Mouse (Mus musculus): ENCODE results near the gene Xrcc6.

Xrcc6 gene

DNA sequence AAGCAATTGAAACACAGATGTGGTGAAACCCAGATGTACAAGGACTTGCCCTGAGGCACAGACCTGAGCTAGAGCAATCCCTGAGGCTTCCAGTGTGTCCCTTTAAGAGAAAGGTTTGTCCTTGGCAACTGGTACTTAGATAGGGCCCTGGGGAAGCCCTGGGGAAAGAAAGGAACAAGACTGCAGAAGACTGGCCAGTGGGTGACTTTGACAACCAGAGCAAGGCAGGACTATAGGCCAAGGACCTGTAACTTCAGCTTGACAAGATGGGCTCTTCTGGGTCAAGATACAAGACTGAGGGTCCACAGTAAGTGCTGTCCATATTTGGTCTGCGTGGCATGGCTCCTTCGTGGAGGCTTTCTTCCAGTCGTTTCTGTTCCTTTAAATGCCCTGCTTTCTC is at the start of gene Xrcc6:
TSS of gene Xrcc6 (plus strand) at position 190 of the 400 bp plus-strand sequence.
- ChIA-PET CTCF (interaction anchor here (0.5 to 4.0 kb wide), 7 partner anchors 27 to 479 kb away, joined by 3 to 15 read pairs (median 5); partner anchors contain the start of gene Pmm1 (in 3 of the 4)), POLR2A (interaction anchor here in 2 of 4 experiments (0.5 to 2.0 kb wide), 8 partner anchors 9 to 31 kb away, joined by 3 to 11 read pairs (median 4); partner anchors contain the start of gene Pmm1 (in 1 of the 2))

DNA sequence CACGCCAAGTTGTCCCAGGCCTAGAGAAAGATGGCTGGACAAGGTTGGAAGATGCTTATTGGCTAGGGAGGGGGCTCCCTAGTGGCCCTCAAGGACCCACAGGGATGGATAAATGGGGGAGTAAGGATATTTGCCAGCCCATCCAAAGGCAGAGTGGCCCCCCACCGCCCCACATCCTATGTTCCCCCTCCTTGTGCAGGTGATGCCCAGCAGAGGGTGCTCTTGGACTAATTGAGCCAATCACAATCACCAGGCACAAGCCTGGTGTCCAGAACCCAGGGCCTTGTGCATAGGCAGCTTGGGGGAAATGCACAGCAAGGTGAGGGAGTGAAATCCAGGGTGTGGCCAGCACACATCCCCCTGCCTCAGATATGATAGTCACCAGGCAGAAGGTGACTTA is 49.4 kb upstream of the Xrcc6 start:
- ChIA-PET CTCF (interaction anchor here (0.6 to 3.3 kb wide), 36 partner anchors 8 to 333 kb away, joined by 3 to 16 read pairs (median 4); partner anchors contain the start of genes Pmm1 (in 2 of the 4) and Polr3h (in 1 of the 4)), POLR2A (interaction anchor here in 3 of 4 experiments (0.6 to 4.9 kb wide), 20 partner anchors 10 to 308 kb away, joined by 3 to 41 read pairs (median 4); partner anchors contain the start of genes Pmm1 (in 3 of the 3) and Polr3h (in 1 of the 3))

DNA sequence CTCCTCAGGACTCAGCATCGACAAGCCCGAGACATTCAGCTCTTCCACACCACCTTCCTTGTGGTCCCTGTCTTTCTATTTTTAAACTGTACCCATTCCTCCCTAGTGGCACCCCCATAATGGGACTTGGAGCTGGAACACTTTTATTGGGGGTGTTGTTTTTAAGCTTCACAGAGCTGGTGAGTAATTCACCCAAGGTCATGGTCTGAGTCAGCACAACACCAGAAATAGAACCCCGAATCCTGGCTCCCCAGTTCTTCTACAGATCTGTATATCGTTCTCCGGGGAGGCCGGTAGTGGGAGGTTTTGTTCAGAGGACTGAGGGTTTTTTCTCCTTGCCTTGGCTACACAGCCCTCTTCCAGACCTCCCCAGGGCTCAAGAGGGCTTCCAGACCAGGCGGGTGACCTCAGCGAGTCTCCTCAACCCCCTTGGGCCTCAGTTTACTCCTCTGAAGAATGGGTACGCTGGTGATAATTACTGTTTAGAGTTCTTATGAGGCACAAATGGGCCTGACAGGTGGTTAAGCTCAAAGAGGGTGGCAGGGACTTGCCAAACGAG is 48.4 kb upstream of the Xrcc6 start:
- ChIA-PET POLR2A (interaction anchor here in 3 of 4 experiments (0.8 to 4.9 kb wide), 15 partner anchors 9 to 245 kb away, joined by 3 to 41 read pairs (median 4); partner anchors contain the start of gene Pmm1 (in 3 of the 3)), CTCF (interaction anchor here (0.5 to 3.3 kb wide), 20 partner anchors 9 to 684 kb away, joined by 3 to 16 read pairs (median 4); partner anchors contain the start of gene Pmm1 (in 2 of the 4))

DNA sequence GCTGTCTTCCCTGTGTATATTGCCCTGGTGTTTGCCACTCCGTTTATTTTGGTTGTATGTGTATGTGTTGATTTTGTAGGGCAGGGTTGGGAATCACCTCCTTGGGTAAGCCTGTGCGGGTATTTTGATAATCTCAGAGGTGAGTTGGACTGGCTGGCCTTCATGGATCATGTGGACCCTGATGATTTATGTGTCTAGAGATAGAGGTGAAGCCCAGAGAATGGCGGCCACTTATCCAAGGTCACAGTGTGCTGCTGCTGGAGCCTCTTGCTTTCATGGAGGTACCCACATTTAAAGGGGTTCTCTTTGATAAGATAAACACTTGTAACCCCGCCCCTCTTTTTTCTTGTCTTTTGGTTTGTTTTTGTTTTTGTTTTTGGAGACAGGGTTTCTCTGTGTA is 47.9 kb upstream of the Xrcc6 start:
- ChIA-PET CTCF (interaction anchor here in 1 of 4 experiments (2.1 to 3.3 kb wide), 2 partner anchors 20 to 35 kb away, joined by 5 to 16 read pairs; partner anchors contain the start of gene Pmm1), POLR2A (interaction anchor here in 1 of 4 experiments (0.8 to 4.9 kb wide), 5 partner anchors 9 to 55 kb away, joined by 3 to 41 read pairs (median 6); partner anchors contain the start of gene Pmm1)

DNA sequence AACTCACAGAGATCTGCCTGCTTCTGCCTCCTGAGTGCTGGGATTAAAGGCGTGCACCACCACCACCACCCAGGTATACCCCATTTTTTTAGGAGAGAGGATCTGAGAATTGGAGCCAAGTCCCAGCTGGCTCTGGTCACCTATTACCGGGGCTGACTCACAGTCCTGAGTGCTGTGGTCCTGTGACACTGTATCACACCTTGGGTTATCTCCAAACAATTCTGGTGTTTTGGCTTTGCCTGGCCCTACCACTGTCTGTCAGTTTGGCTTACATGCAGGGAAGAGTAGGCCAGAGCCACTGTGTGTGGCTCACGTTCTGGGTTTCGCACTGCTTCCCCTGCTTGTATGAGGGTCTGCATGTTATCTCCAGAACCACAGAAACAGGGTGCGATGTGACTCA is 47.4 kb upstream of the Xrcc6 start:
- CTCF ChIA-PET = interaction anchor here in 2 of 4 experiments (1.3 to 1.7 kb wide), 3 partner anchors 14 to 92 kb away, joined by 3 to 7 read pairs (median 3); partner anchors contain the start of gene Polr3h (in 1 of the 2)
- POLR2A ChIA-PET = interaction anchor here in 2 of 4 experiments (1.1 to 2.6 kb wide), 6 partner anchors 9 to 76 kb away, joined by 3 to 7 read pairs (median 4); partner anchors contain the start of genes Aco2 (in 1 of the 2), Phf5a (in 1 of the 2) and Polr3h (in 1 of the 2)

DNA sequence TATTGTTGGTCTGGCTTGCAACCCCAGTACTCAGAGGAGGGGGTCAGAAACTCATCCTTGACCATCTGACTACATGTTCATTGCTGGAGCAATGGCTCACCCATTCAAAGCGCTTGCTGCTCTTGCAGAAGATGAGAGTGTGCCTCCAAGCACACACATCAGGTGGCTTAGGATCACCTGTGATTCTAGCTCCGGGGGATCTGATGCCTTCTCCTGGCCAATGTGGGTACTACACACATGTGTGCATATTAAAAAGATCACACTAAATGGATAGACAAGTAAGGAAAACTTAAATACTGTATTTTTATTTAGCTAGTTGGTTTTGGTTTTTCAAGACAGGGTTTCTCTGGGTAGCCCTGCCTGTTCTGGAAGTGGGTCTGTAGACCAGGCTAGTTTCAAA is 46.6 kb upstream of the Xrcc6 start:
- CTCF ChIA-PET = interaction anchor here (0.5 to 2.0 kb wide), 13 partner anchors 13 to 1094 kb away, joined by 3 to 7 read pairs (median 4); partner anchors contain the start of genes Pmm1 (in 1 of the 4) and Polr3h (in 1 of the 4)
- POLR2A ChIA-PET = interaction anchor here in 3 of 4 experiments (0.6 to 2.6 kb wide), 17 partner anchors 8 to 997 kb away, joined by 3 to 7 read pairs (median 4); partner anchors contain the start of genes 1700029P11Rik (in 1 of the 3), Aco2 (in 1 of the 3), Phf5a (in 1 of the 3) and Pmm1 (in 1 of the 3)

DNA sequence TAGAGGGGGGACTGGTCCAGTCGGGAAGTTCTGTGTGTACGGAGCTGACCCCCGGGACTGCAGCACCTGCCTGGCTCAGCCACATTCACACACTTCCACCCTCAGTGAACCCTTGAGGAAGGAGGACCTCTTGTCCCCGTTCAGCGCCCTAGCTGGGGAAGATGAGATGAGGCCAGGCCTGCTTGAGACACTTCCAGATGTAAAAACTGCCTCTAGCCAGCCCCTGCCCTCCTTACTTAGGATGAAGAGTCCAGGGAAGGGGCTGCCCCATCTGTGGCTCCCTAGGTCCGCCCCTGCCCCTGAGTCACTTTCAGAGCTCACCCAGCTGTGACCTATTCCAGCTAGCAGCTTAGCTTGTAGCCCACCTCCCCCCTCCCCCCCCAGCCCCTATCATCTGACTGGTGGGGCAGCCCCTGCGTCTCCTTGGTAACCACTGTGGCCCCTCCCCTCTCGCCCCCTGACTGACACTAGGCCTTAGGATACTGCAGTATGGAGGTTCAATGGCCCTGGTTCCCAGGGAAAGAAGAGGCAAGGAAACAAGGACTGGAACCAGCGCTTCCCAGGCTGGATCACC is 44.4 kb upstream of the Xrcc6 start:
- ChIA-PET POLR2A (interaction anchor here in 3 of 4 experiments (0.6 to 10.0 kb wide), 16 partner anchors 14 to 322 kb away, joined by 3 to 101 read pairs (median 4); partner anchors contain the start of genes Polr3h (in 2 of the 3) and Pmm1 (in 1 of the 3)), CTCF (interaction anchor here (0.6 to 2.6 kb wide), 10 partner anchors 12 to 312 kb away, joined by 3 to 19 read pairs (median 4); partner anchors contain the start of gene Pmm1 (in 1 of the 4))

DNA sequence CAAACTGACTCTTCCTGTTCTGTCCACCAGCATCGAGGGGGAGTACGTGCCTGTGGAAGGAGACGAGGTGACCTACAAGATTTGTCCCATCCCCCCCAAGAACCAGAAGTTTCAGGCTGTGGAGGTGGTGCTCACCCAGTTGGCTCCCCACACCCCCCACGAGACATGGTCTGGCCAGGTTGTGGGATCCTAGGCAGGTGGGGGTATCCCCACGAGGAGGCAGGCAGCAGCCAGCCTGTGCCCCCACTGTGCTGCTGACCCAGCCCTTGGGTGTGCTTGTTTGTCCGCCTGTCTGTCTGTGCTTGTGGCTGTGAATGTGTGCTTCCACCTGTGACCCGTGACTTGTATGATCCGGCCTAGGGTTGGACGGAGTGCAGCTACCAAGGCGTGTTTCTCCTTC is 38.6 kb upstream of the Xrcc6 start:
- CTCF ChIA-PET = interaction anchor here in 3 of 4 experiments (1.1 to 2.6 kb wide), 3 partner anchors 10 to 187 kb away, joined by 4 to 9 read pairs (median 4); partner anchors contain the start of gene Pmm1 (in 1 of the 3)
- POLR2A ChIA-PET = interaction anchor here in 3 of 4 experiments (0.8 to 10.0 kb wide), 30 partner anchors 7 to 255 kb away, joined by 3 to 101 read pairs (median 6); partner anchors contain the start of genes Pmm1 (in 3 of the 3), Csdc2 (in 2 of the 3), 1700029P11Rik (in 1 of the 3) and Polr3h (in 1 of the 3)

DNA sequence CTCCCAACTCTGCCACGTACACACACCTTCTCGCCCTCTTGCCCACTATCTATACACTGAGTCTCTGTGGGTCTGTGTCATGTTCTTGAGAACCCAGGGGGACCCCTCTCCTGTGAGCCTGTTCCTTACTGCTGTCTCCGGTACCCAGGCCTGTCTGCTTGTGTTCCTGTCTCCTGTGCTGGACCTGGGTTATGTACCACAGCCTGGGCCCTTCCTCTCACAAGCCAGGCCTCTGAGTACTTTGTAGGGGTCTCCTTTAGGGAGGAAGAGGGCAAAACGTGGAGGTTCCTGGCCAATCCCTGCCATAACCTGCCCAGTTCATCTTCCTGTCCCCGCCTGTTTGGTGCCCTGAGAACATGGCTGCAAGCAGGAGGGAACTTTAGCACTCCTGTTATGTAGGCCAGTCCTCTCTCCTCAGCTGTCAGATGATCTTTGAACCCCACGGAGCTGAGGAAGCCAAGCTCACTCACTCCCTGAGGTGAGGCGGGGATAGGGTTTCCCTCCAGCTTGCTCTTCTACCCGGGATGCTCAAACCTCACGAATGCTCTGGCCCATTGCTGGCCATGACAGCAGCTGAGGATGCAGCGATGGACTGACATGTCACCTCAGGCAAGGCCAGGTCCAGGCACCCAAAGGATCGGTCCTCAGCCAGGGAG is 38.0 kb upstream of the Xrcc6 start:
- ChIA-PET CTCF (interaction anchor here in 2 of 4 experiments (1.6 to 2.6 kb wide), 3 partner anchors 11 kb away, joined by 4 to 9 read pairs (median 4); partner anchors contain the start of gene Pmm1 (in 2 of the 2)), POLR2A (interaction anchor here in 3 of 4 experiments (0.5 to 10.0 kb wide), 33 partner anchors 7 to 509 kb away, joined by 3 to 101 read pairs (median 5); partner anchors contain the start of genes Pmm1 (in 3 of the 3), Csdc2 (in 2 of the 3), 1700029P11Rik (in 1 of the 3) and Polr3h (in 1 of the 3))

DNA sequence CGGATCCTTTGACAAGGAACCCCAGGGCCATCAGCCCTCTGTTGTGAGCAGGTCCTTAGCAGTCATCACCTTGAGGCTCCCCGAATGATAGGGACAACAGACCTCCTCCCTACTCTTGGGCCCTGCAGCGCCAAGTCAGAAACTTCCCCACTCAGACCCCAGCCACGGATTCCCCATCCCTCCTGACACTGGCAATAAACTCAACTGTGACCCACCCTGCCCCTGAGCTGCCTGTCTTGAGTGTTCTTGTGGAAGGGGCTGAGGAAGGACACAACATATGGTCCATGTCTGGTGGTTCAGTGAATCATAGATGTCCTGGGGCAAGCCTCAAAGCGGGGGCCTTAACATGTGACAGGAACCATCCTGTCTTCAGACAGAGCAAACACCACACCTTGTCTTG is 36.9 kb upstream of the Xrcc6 start:
- ChIA-PET POLR2A (interaction anchor here (0.7 to 10.0 kb wide), 21 partner anchors 7 to 510 kb away, joined by 3 to 101 read pairs (median 6); partner anchors contain the start of genes Pmm1 (in 3 of the 4), Csdc2 (in 2 of the 4) and Polr3h (in 1 of the 4)), CTCF (interaction anchor here in 2 of 4 experiments (0.8 to 1.6 kb wide), 2 partner anchors 10 to 14 kb away, joined by 3 to 4 read pairs; partner anchors contain the start of genes Csdc2 (in 1 of the 2) and Pmm1 (in 1 of the 2))

DNA sequence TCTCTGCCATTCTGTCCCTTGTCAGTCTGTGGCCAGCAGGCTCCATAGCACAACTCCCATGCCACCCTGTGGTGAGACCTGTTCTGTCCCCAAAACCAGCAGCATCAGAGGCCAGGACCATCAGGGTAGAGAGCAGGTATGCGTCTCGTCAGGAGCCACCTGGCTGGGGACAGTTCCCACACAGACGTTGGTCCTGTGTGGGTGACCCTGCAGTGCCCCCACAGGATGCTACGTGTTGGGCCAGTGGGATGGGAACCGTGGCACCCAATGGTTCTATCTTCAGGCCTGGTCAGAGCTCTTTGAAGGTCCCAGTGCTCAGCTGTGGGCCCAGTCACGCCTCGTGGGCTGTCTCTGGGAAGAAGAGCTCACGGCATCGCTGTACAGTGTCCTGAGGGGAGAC is 36.5 kb upstream of the Xrcc6 start:
- ChIA-PET CTCF (interaction anchor here in 1 of 4 experiments (0.5 to 1.1 kb wide), 2 partner anchors 9 to 516 kb away, joined by 3 read pairs; no protein-coding TSS in a partner anchor), POLR2A (interaction anchor here (0.7 to 10.0 kb wide), 17 partner anchors 6 to 92 kb away, joined by 3 to 101 read pairs (median 7); partner anchors contain the start of genes Pmm1 (in 3 of the 4), Csdc2 (in 2 of the 4) and Polr3h (in 1 of the 4))

DNA sequence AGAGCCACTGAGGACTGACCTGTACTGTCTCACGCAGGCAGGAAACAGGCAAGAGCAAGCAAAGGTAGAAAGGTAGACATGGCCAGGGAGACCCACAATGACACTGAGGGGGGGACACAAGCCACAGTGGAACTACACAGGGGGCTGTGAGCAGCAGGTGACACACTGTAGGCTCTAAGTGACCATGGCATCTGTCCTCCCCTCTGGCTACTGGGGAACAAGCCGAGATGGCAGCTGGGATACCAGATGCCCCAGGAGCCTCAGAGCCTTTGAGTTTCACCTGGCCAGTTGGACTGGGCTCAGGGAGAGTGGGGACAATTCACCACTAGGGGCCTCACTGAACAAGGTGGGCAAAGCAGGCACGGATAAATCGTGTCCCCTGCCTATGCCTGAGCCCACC is 35.3 kb upstream of the Xrcc6 start:
- ChIA-PET POLR2A (interaction anchor here in 3 of 4 experiments (0.9 to 10.0 kb wide), 8 partner anchors 5 to 64 kb away, joined by 3 to 101 read pairs (median 6); partner anchors contain the start of genes Pmm1 (in 2 of the 3) and Polr3h (in 1 of the 3)), CTCF (interaction anchor here in 1 of 4 experiments (1.1 kb wide), 1 partner anchor 7 kb away, joined by 3 read pairs; no protein-coding TSS in a partner anchor)

DNA sequence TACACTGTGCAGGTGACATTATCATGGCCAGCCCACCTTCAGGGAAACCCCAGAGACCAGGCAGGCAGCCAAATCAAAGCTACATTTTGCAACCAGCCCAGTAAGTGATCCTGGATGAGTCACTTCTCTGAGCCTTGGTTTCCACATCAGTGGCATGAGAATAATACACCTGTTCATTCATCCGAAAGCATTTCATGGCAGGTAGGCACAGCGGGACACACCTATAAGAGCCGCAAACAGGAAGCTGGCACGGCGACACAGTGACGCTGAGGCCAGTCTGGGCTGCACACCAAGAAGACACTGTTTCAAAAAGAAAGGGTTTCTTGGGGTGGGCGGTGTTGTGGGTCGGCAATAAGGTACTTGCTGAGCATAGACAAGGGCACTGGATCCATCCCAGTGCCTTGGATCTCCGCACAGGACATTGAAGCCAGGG is 33.5 kb upstream of the Xrcc6 start:
- CTCF ChIA-PET = interaction anchor here (0.5 to 1.4 kb wide), 7 partner anchors 11 to 160 kb away, joined by 3 to 4 read pairs (median 3); partner anchors contain the start of gene Csdc2 (in 1 of the 4)
- POLR2A ChIA-PET = interaction anchor here in 2 of 4 experiments (0.8 to 8.9 kb wide), 13 partner anchors 6 to 254 kb away, joined by 3 to 101 read pairs (median 4); partner anchors contain the start of genes 1700029P11Rik (in 1 of the 2) and Csdc2 (in 1 of the 2)

DNA sequence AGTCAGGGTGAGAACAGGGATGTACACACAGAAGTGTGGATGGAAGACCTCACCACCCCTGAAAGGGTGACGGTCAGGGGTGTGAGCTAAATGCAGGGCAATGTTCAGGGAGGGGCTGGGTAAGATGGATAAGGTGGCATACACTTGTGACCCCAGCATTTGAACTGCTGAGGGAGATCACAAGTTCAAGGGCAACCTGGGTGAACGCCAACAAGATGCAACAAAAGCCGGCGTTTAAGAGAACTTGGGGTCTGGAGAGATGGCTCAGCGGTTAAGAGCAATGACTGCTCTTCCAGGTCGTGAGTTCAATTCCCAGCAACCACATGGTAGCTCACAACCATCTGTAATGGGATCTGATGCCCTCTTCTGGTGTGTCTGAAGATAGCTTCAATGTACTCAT is 32.9 kb upstream of the Xrcc6 start:
- CTCF ChIA-PET = interaction anchor here in 2 of 4 experiments (0.6 to 1.6 kb wide), 6 partner anchors 10 to 111 kb away, joined by 3 to 4 read pairs (median 3); partner anchors contain the start of gene Csdc2 (in 1 of the 2)
- POLR2A ChIA-PET = interaction anchor here in 2 of 4 experiments (0.7 to 8.9 kb wide), 13 partner anchors 7 to 62 kb away, joined by 3 to 101 read pairs (median 4); partner anchors contain the start of gene Csdc2 (in 1 of the 2)

DNA sequence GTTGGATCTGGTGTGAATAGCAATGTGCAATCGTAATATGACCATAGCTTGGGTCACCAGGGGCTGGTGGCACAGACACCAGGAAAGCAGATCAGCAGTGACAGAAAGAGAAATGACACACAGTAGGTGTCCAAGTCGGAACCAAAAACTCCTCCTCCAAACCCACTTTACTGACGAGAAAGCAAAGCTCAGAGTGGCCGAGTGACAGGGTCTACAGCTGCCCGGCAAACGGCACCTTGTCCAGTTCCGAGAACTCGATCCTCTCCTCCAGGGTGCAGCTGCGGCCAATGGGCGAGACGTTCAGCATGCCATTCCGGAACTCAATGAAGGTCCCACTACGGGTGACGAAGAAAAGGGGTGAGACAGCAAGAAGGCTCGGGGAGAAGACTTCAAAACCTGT is 32.2 kb upstream of the Xrcc6 start:
- POLR2A ChIA-PET = interaction anchor here in 2 of 4 experiments (0.7 to 8.9 kb wide), 14 partner anchors 8 to 84 kb away, joined by 3 to 101 read pairs (median 6); partner anchors contain the start of genes Aco2 (in 1 of the 2), Phf5a (in 1 of the 2) and Polr3h (in 1 of the 2)
- CTCF ChIA-PET = interaction anchor here in 2 of 4 experiments (0.5 to 2.7 kb wide), 12 partner anchors 9 to 1920 kb away, joined by 3 to 18 read pairs (median 5); no protein-coding TSS in a partner anchor

DNA sequence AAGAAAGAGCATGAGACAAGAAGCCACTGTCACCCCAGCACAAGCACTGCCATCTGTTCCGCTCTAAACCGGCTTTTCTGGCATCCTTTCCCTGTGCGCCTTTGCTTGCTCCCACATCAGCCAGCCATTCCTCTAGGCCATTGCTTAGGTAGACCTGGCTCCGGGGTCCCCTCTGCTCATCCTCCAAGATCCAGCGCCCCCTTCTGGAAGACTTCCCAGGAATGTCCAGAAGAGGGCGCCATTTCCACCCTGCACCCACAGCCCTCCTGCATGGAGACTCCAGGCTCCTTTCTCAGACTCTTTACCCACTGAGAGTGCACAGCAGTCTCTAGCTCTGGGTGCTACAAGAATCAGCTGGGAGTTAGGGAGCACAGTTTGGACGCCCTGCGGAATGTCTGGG is 31.2 kb upstream of the Xrcc6 start:
- CTCF ChIA-PET = interaction anchor here in 3 of 4 experiments (0.7 to 2.7 kb wide), 30 partner anchors 9 to 280 kb away, joined by 3 to 18 read pairs (median 4); partner anchors contain the start of genes Xrcc6 (in 3 of the 3) and 1700029P11Rik (in 1 of the 3)
- POLR2A ChIA-PET = interaction anchor here in 3 of 4 experiments (0.5 to 8.9 kb wide), 32 partner anchors 9 to 256 kb away, joined by 3 to 121 read pairs (median 4); partner anchors contain the start of genes 1700029P11Rik (in 1 of the 3), Csdc2 (in 1 of the 3), Polr3h (in 1 of the 3) and Xrcc6 (in 1 of the 3)

Measured in embryonic stem cell, embryonic (primary cell).